Mouse (Mus musculus) testis, adult 2 months (tissue): ENCODE results near the gene Cnot6. TPM values are rescaled to one million over a fixed set of nuclear protein-coding genes. Genes with fewer than 3 reads are reported as not detected.

Experiments used
- H3K27ac ChIP-seq: fragments of 200-500 bp; 2 replicates; pipeline ENCODE4 v1.5.1; 2012; ENCODE audit warnings: low read depth, low read length; ENCODE audit not compliant: control insufficient read depth, insufficient read depth
- H3K27me3 ChIP-seq: fragments of 200-500 bp; 2 replicates; pipeline ENCODE4 v1.6.1; 2012; ENCODE audit warnings: mild to moderate bottlenecking, low read length, moderate library complexity; ENCODE audit not compliant: control insufficient read depth, insufficient read depth
- H3K36me3 ChIP-seq: fragments of 200-500 bp; 2 replicates; pipeline ENCODE4 v1.6.1; 2012; ENCODE audit warnings: mild to moderate bottlenecking, low read length; ENCODE audit not compliant: control insufficient read depth, insufficient read depth
- H3K4me1 ChIP-seq: fragments of 200-500 bp; 2 replicates; pipeline ENCODE4 v1.6.1; 2012; ENCODE audit warnings: low read length; ENCODE audit not compliant: control insufficient read depth, insufficient read depth
- H3K4me3 ChIP-seq: fragments of 200-500 bp; 2 replicates; pipeline ENCODE4 v1.5.1; 2012; ENCODE audit warnings: low read depth, mild to moderate bottlenecking, low read length, moderate library complexity, mixed read lengths; ENCODE audit not compliant: control insufficient read depth
- CTCF ChIP-seq: fragments of 200-500 bp; IDR thresholded peaks from 2 replicates; pipeline ENCODE4 v1.5.1; 2012; ENCODE audit warnings: low read depth, mild to moderate bottlenecking, inconsistent platforms, low read length, moderate library complexity; ENCODE audit not compliant: control insufficient read depth, insufficient read depth, insufficient replicate concordance
- POLR2A ChIP-seq: fragments of 200-500 bp; IDR thresholded peaks from 2 replicates; pipeline ENCODE4 v1.6.1; 2012; ENCODE audit warnings: low read depth, mild to moderate bottlenecking, inconsistent platforms, low read length, moderate library complexity; ENCODE audit not compliant: control insufficient read depth
- polyA plus RNA-seq: library from polyadenylated mRNA; depleted of rRNA; stranded (reverse); fragments of >200 nt; gene quantifications from 2 replicates; pipeline ENCODE4 v1.2.3, GENCODE M21; 2012

The Cnot6 gene
- polyA plus RNA-seq, 1 experiment: 18.1 TPM

- Histone ChIP-seq H3K27ac (no peak overlapping the region), H3K4me3 (no peak overlapping the region), H3K27me3 (no peaks in the 10 kb centered on the region), H3K4me1 (no peaks in the 10 kb centered on the region), H3K36me3 (no peaks in the 10 kb centered on the region)
- TF ChIP-seq POLR2A (no peak), CTCF (no peak)
Measured at GRCm38 (mm10) chr11:49743634-49744033, 31.1 kb upstream of the Cnot6 start.

- Histone ChIP-seq H3K27me3 (no peaks in the 10 kb centered on the region), H3K4me3 (no peak overlapping the region), H3K4me1 (no peaks in the 10 kb centered on the region), H3K36me3 (no peaks in the 10 kb centered on the region), H3K27ac (no peak overlapping the region)
- TF ChIP-seq CTCF (no peak), POLR2A (no peak)
Measured at GRCm38 (mm10) chr11:49742248-49742647, 29.7 kb upstream of the Cnot6 start.

- no peaks in the 10 kb centered on the region for H3K27me3 ChIP-seq
- no peaks in the 10 kb centered on the region for H3K36me3 ChIP-seq
- no peaks in the 10 kb centered on the region for H3K4me1 ChIP-seq
- H3K27ac ChIP-seq: no peak overlapping the region
- H3K4me3 ChIP-seq: no peak overlapping the region
- TF ChIP-seq CTCF (no peak), POLR2A (no peak)
Measured at GRCm38 (mm10) chr11:49739776-49740175, 27.3 kb upstream of the Cnot6 start.

GRCm38 (mm10) chr11:49738659-49739406, 26.3 kb upstream of the Cnot6 start:
- Histone ChIP-seq H3K27me3 (no peaks in the 10 kb centered on the region), H3K4me3 (no peak overlapping the region), H3K4me1 (no peaks in the 10 kb centered on the region), H3K36me3 (no peaks in the 10 kb centered on the region), H3K27ac (no peak overlapping the region)
- no peak for TF ChIP-seq POLR2A
- no peak for TF ChIP-seq CTCF

- Histone ChIP-seq H3K36me3 (no peaks in the 10 kb centered on the region), H3K27me3 (no peaks in the 10 kb centered on the region), H3K4me1 (no peaks in the 10 kb centered on the region), H3K27ac (no peak overlapping the region), H3K4me3 (no peak overlapping the region)
- TF ChIP-seq POLR2A: no peak
- TF ChIP-seq CTCF: no peak
Measured at GRCm38 (mm10) chr11:49737625-49738024, 25.1 kb upstream of the Cnot6 start.

GRCm38 (mm10) chr11:49734771-49735170, 22.2 kb upstream of the Cnot6 start:
- TF ChIP-seq CTCF: no peak
- no peak for TF ChIP-seq POLR2A
- Histone ChIP-seq H3K27me3 (no peaks in the 10 kb centered on the region), H3K4me1 (no peaks in the 10 kb centered on the region), H3K36me3 (no peaks in the 10 kb centered on the region), H3K4me3 (no peak overlapping the region), H3K27ac (no peak overlapping the region)

GRCm38 (mm10) chr11:49730275-49730948, 17.9 kb upstream of the Cnot6 start:
- no peak overlapping the region for H3K4me3 ChIP-seq
- no peaks in the 10 kb centered on the region for H3K4me1 ChIP-seq
- TF ChIP-seq POLR2A: no peak
- no peak for TF ChIP-seq CTCF
- H3K27ac ChIP-seq: peak overlapping the region; percentile 15; the same call in 1 of the 2 replicates
- no peaks in the 10 kb centered on the region; the same call in 1 of the 2 replicates for H3K36me3 ChIP-seq
- no peaks in the 10 kb centered on the region for H3K27me3 ChIP-seq
